Mouse (Mus musculus) 3T3-L1 (cell line): ENCODE measurements around the gene Lrrc47.
A peak's percentile ranks its signal among the peaks of the same experiment; 100 is the strongest.

Experiments
- DNase-seq: peaks from one replicate; pipeline ENCODE4 v3.0.0-alpha.2; 2015; ENCODE audit warnings: low read depth, low spot score

The Lrrc47 gene

DNA sequence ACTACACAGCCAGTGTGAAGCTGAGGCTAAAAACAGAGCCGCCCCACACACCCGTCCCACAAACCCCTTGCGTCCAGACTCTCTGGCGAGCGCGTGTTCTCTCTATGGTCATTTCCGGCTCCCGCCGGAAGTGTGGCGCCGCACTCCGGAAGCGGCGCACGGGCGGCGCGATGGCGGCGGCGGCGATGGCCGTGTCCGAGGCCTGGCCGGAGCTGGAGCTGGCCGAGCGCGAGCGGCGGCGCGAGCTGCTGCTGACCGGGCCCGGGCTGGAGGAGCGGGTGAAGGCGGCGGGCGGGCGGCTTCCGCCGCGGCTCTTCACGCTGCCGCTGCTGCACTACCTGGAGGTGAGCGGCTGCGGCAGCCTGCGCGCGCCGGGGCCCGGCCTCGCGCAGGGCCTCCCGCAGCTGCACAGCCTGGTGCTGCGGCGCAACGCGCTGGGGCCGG lies at the start of gene Lrrc47:
Gene Lrrc47, plus strand, starts transcription at position 86 of the 444 bp plus-strand sequence.
- peak; percentile 79 for DNase-seq

- DNase-seq, result no peak
Observed at GRCm38 (mm10) chr4:153962631-153963030, 48.9 kb upstream of the Lrrc47 start.

DNA sequence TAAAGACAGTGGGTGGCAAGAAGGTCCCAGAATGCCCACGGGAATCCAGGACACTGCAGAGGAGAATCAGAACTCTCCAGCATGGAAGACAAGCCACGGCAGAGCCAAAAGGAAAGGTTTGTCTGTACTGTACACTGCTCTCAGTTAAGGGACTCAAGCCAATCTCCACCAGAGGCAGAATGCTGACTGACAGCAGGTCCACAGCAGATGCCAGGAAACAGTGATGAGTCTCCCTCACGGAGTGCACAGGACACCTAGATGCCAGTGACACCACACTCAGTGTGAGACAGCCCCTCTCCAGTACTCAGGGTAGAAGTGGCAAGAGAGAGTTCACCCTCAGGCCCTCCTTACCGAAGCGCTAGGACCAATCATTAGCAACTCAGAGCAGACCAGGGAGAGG lies 44.9 kb upstream of the Lrrc47 start:
- DNase-seq, result no peak

DNA sequence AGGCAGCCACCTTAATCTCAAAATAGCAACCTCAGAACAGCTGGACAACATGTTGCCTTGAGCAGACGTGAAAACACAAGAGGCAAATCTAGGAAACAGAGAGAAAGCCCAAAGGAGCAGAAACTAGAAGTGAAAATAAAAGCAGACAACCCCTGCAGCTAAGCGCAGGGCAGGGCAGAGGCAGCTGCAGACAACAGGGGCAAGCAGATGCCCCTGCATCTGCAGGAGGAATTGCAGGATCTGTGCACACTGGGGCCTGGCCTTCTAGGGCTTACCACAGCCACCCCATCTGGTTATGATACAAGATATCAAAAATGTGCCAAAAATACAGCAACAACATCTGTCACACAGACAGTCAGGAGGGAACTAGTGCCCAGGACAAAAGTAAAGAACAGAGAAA lies 44.0 kb upstream of the Lrrc47 start:
- no peak for DNase-seq

DNA sequence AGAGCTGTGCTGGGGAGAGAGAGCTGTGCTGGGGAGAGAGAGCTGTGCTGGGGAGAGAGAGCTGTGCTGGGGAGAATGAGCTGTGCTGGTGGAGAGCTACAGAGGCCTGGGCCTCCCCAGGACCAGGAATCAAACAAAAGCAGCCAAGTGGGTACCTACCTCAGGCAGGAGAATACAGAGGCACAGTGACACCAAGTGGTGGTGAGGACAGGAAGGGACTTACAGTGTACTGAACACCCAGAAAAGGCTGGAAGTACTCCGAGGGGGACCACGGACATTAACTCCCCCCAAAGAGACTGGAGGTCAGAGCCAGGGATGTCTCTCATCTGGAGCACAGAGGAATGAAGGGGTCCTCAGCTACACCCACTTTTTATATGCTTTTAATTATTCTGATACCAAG lies 43.5 kb upstream of the Lrrc47 start:
- DNase-seq, result no peak

GRCm38 (mm10) chr4:153974431-153975291 lies 36.9 kb upstream of the Lrrc47 start, which contains the start of the genes Dffb and Cep104:
Dffb (minus strand) TSS chr4:153975126.
Cep104 (plus strand) TSS chr4:153975194.
- peak; percentile 89 for DNase-seq

DNA sequence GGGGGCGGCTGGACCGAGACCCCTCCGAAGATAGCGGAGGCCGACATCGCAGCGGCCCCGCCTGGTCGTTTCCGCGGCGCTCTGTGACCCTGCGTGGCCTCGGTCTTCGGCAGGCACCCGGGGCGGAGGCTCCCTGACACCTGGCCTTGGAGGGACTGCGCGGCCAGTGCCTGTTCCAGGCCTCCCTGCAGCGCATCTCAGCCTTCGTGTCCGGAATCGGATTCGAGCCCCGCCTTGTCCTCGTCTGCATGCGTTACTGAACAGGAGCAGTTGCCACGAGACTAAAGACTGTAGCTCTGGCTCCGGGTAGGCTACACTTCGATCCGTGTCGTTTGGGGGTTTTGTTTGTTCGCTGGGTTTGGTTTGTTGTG lies 36.3 kb upstream of the Lrrc47 start:
- DNase-seq, result peak; percentile 42

DNA sequence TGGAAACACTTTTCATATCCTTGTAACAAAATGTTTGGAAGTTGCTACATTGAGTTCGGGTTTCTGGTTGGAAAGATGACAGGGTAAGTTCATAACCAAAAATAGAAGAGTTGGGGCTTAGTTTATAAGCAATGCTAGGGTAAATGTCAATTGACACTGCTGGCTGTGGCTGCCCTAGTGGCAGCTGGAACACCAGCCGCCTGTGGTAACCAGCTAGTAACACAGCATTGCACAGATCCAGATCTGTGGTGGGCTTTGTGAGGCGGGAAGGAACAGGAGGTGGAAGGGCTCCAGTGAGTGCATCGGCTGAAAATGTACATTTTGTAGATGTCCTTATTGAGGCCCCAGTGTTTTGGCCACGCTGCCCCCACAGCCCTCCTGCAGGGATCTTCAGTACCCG lies 35.8 kb upstream of the Lrrc47 start:
- peak; percentile 17 for DNase-seq

DNA sequence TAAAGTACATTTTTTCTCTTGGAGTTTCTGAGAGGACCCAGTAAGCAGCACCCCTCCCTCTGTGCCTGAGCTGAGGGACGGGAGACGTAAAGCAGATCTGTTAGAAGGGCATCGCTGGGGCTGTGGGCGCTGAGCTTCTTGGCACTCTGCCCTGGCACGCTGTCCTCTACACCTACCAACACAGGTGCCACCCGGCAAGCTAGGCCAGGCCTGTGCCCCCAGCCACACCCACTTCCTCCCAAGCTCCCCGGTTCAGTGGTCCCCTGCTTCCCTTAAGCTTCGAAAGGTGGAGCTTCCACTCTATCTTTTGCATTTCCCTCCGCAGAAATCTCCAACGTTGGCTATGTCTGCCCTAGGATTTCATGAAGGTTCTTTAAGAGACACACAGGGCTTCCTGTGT lies 32.3 kb upstream of the Lrrc47 start:
- no peak for DNase-seq

GRCm38 (mm10) chr4:153980470-153980869 lies 31.1 kb upstream of the Lrrc47 start:
- no peak for DNase-seq

GRCm38 (mm10) chr4:153992715-153993114 lies 18.8 kb upstream of the Lrrc47 start:
- no peak for DNase-seq

- peak; percentile 34 for DNase-seq
Observed at GRCm38 (mm10) chr4:153993505-153993904, 18.0 kb upstream of the Lrrc47 start.

- DNase-seq, result no peak
Observed at GRCm38 (mm10) chr4:154005488-154005887, 6.0 kb upstream of the Lrrc47 start.

GRCm38 (mm10) chr4:154006264-154006663 lies 5.3 kb upstream of the Lrrc47 start:
- DNase-seq, result no peak

DNA sequence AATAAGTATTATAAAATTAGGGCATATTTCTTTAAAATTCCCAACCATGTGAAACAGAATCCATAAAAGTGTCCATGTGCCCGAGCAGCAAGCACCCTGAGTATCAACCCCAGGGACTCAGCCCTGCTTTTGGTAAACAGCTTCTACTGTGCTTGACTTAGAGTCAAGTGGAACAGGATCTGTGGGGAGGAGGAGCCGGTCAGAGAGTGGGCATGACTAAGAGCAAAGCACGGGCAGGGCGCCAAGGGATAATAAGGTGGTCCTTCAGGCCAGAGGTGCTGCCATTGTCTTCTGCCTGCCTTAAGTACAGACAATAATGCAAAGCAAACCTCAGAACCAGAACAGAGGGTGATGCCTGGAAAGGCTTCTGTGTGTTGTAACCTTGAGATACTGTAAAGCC lies 3.8 kb upstream of the Lrrc47 start:
- DNase-seq, result no peak

DNA sequence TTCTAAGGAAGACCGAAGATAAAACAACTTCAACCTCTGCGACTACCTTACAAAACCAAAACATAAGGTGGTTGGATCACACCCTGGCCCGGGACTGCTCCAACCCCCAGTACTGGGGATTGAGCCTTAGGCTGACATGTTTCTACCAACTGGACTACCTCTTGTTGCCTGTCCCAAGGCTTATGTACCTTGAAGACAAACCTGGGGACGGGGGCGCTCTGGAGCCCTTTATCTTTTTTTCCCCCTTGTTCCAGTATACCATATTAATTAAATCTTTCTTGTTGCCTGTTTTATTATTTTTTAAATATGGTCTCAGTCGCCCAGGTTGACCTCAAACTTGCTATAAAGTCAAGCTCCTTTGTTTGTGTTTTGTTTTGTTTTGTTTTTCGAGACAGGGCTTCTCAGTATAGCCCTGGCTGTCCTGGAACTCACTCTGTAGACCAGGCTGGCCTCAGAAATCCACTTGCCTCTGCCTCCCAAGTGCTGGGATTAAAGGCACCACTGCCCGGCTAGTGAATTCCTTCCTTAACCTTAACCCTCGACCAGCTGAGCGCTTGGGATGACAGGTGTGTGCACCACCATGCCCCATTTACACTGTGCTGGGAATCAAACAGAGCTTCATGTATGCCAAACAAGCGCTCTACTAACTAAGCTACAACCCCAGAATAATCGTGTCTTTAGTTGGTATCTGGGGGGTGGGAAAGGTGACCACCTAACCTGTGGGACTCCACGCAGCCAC lies 455 bp upstream of the Lrrc47 start:
- no peak for DNase-seq

DNA sequence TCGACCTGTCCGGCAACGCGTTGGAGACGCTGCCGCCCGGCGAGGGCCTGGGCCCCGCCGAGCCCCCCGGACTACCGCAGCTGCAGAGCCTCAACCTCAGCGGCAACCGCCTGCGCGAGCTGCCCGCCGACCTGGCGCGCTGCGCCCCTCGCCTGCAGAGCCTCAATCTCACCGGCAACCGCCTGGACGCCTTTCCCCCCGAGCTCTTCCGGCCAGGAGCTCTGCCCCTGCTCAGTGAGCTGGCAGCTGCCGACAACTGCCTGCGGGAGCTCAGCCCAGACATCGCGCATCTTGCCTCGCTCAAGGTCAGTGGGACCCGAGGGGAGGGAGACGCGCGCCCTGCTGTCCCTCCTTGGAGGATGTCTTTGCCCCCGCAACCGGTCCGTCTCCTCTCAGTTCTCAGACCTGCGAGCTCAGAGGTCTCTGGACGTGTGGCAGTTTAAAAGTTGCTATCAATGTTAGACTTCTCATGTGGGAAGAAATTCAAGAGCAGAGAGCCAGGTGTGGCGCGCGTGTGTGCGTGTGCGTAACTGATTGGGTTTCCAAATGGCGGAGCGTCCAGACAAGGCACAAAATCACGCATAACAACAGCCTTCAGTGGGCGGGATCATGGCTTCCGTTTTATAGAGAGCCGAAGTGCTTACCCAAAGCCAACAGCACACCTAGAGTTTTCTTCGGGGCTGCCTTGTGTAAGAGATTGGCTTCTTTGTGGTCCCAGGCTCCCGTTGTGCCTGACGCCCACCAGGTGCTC lies 776 bp downstream of the Lrrc47 start:
- DNase-seq, result peak; percentile 43

- DNase-seq, result no peak
Observed at GRCm38 (mm10) chr4:154015476-154015875, 3.9 kb downstream of the Lrrc47 start.

DNA sequence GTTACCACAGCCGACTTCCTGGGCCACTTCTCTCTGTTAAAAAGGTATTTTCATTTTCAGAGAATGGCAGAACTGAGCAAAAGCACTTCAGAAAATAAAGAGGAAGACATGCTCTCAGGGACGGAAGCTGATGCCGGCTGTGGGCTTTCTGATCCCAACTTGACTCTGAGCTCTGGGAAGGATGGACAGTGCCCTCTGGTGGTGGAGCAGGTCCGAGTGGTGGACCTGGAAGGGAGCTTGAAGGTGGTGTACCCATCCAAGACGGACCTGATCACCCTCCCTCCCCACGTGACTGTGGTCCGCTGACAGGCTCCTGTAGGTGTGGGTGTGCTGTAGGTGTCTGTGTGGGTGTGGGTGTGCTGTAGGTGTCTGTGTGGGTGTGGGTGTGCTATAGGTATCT lies 8.0 kb downstream of the Lrrc47 start:
- peak; percentile 63 for DNase-seq

GRCm38 (mm10) chr4:154021432-154021831 lies 9.9 kb downstream of the Lrrc47 start:
- DNase-seq, result no peak

GRCm38 (mm10) chr4:154022407-154022806 lies 10.9 kb downstream of the Lrrc47 start:
- DNase-seq, result peak; percentile 65

- DNase-seq, result no peak
Observed at GRCm38 (mm10) chr4:154022844-154023243, 11.3 kb downstream of the Lrrc47 start.
